Mouse (Mus musculus) MEL (cell line): ENCODE data around the gene Zfp566.

Experiments used
- CHD2 ChIP-seq: IDR thresholded peaks from 2 replicates; pipeline ENCODE4 v1.6.1; 2011; ENCODE audit warnings: low read length, improper control_type of control experiment
- CTCF ChIP-seq, 3 experiments: IDR thresholded peaks in 2 of 3; conservative IDR thresholded peaks in 1 of 3; 2 replicates each; pipeline ENCODE4 v1.5.1; 2011 to 2012; ENCODE audit warnings: low read length in 3 of 3, low read depth in 2 of 3, mild to moderate bottlenecking in 2 of 3, improper control_type of control experiment in 1 of 3, inconsistent platforms in 1 of 3, mixed read lengths in 1 of 3, moderate library complexity in 1 of 3; ENCODE audit not compliant: control insufficient read depth in 1 of 3, insufficient read depth in 1 of 3, poor library complexity in 1 of 3, severe bottlenecking in 1 of 3
- EP300 ChIP-seq, 2 experiments: IDR thresholded peaks; 2 replicates each; pipeline ENCODE4 v1.6.1; 2011; ENCODE audit warnings: improper control_type of control experiment in 2 of 2, low read length in 2 of 2, low read depth in 1 of 2, mild to moderate bottlenecking in 1 of 2
- ETS1 ChIP-seq: IDR thresholded peaks from 2 replicates; pipeline ENCODE4 v1.6.1; 2012; ENCODE audit warnings: low read depth, mild to moderate bottlenecking, inconsistent platforms, low read length, improper control_type of control experiment, moderate library complexity
- JUND ChIP-seq: IDR thresholded peaks from 2 replicates; pipeline ENCODE4 v1.6.1; 2011; ENCODE audit warnings: low read depth, mild to moderate bottlenecking, improper control_type of control experiment, low read length
- MXI1 ChIP-seq: IDR thresholded peaks from 2 replicates; pipeline ENCODE4 v1.6.1; 2011; ENCODE audit warnings: mild to moderate bottlenecking, low read depth, low read length, improper control_type of control experiment
- NELFE ChIP-seq: IDR thresholded peaks from 2 replicates; pipeline ENCODE4 v1.6.1; 2011; ENCODE audit warnings: low read depth, low read length, improper control_type of control experiment
- NRF1 ChIP-seq: IDR thresholded peaks from 2 replicates; pipeline ENCODE4 v1.6.1; 2014; ENCODE audit warnings: low read depth, mild to moderate bottlenecking, inconsistent platforms, low read length, improper control_type of control experiment, moderate library complexity; ENCODE audit not compliant: poor library complexity, insufficient read depth, severe bottlenecking
- POLR2AphosphoS2 ChIP-seq: IDR thresholded peaks from 2 replicates; pipeline ENCODE4 v1.6.1; 2011; ENCODE audit warnings: low read length, improper control_type of control experiment
- RAD21 ChIP-seq: IDR thresholded peaks from 2 replicates; pipeline ENCODE4 v1.6.1; 2011; ENCODE audit warnings: mild to moderate bottlenecking, low read depth, low read length, improper control_type of control experiment
- TBP ChIP-seq: IDR thresholded peaks from 2 replicates; pipeline ENCODE4 v1.8.0; 2011; ENCODE audit warnings: low read depth, low read length, improper control_type of control experiment
- USF1 ChIP-seq: IDR thresholded peaks from 2 replicates; pipeline ENCODE4 v1.6.1; 2014; ENCODE audit warnings: low read depth, mild to moderate bottlenecking, inconsistent platforms, low read length, improper control_type of control experiment, moderate library complexity
- ZC3H11A ChIP-seq: IDR thresholded peaks from 2 replicates; pipeline ENCODE4 v1.6.1; 2012; ENCODE audit warnings: low read depth, mild to moderate bottlenecking, inconsistent platforms, low read length, improper control_type of control experiment
- ZMIZ1 ChIP-seq: IDR thresholded peaks from 2 replicates; pipeline ENCODE4 v1.6.1; 2012; ENCODE audit warnings: low read depth, mild to moderate bottlenecking, inconsistent platforms, low read length, improper control_type of control experiment, moderate library complexity

- TF ChIP-seq EP300 (IDR thresholded peaks at IDR 0.05; ENCODE audit: low read depth in 1 of 2, low read length in 2 of 2) (no peak), CTCF (IDR thresholded peaks at IDR 0.05 in 2 of 3, conservative IDR thresholded peaks at IDR 0.05 in 1 of 3; ENCODE audit: control insufficient read depth in 1 of 3, insufficient read depth in 1 of 3, low read depth in 2 of 3, low read length in 3 of 3, poor library complexity in 1 of 3, severe bottlenecking in 1 of 3) (no peak), NELFE (no peak), ZMIZ1 (no peak), ETS1 (no peak), TBP (no peak), ZC3H11A (no peak), NRF1 (no peak), MXI1 (no peak), USF1 (no peak), RAD21 (no peak), POLR2AphosphoS2 (no peak), JUND (no peak), CHD2 (no peak)
Measured at GRCm38 (mm10) chr7:30092666-30093065, 2.3 kb upstream of the Zfp566 start.
